Mouse (Mus musculus) liver, adult 2 months (tissue): ENCODE measurements at regions not wholly inside any gene's neighbourhood (a gene's known extent, or its start where the extent isn't known, plus 50 kb on each side); places are given as distances from the start of the nearest gene placed in this dataset.
A peak's percentile ranks its signal among the peaks of the same experiment; 100 is the strongest.

Source experiments
- DNase-seq: peaks from one replicate; pipeline ENCODE4 v3.0.0-alpha.2; 2011; ENCODE audit warnings: low read depth, low spot score; ENCODE audit errors: extremely low read depth
- H3K27ac ChIP-seq: fragments of 200-500 bp; replicated peaks from 2 replicates; pipeline ENCODE4 v1.5.1; 2012; ENCODE audit warnings: low read depth, mild to moderate bottlenecking, control low read depth, inconsistent platforms, low read length; ENCODE audit not compliant: insufficient read depth
- H3K27me3 ChIP-seq: fragments of 200-500 bp; 2 replicates; pipeline ENCODE4 v1.6.1; 2012; ENCODE audit warnings: mild to moderate bottlenecking, moderate library complexity, low read length, inconsistent platforms; ENCODE audit not compliant: control insufficient read depth, insufficient read depth
- H3K36me3 ChIP-seq: fragments of 200-500 bp; 2 replicates; pipeline ENCODE4 v1.6.1; 2012; ENCODE audit warnings: low read length, inconsistent platforms; ENCODE audit not compliant: control insufficient read depth, insufficient read depth
- H3K4me1 ChIP-seq: fragments of 200-500 bp; 2 replicates; pipeline ENCODE4 v1.6.1; 2011; ENCODE audit warnings: low read length; ENCODE audit not compliant: control insufficient read depth, insufficient read depth
- H3K4me3 ChIP-seq: fragments of 200-500 bp; 2 replicates; pipeline ENCODE4 v1.5.1; 2011; ENCODE audit warnings: low read depth, mild to moderate bottlenecking, control low read depth, low read length, moderate library complexity; ENCODE audit not compliant: insufficient read depth
- H3K79me2 ChIP-seq: fragments of 200-500 bp; 2 replicates; pipeline ENCODE4 v1.6.1; 2012; ENCODE audit warnings: inconsistent platforms, mild to moderate bottlenecking, low read length, moderate library complexity; ENCODE audit not compliant: control insufficient read depth, insufficient read depth
- H3K9ac ChIP-seq: fragments of 200-500 bp; 2 replicates; pipeline ENCODE4 v1.6.1; 2012; ENCODE audit warnings: low read depth, mild to moderate bottlenecking, control low read depth, inconsistent platforms, low read length
- CTCF ChIP-seq: fragments of 200-500 bp; IDR thresholded peaks from 2 replicates; pipeline ENCODE4 v1.5.1; 2011; ENCODE audit warnings: low read depth, low read length, control low read depth
- POLR2A ChIP-seq: fragments of 200-500 bp; IDR thresholded peaks from 2 replicates; pipeline ENCODE4 v1.6.1; 2011; ENCODE audit warnings: low read length, control low read depth; ENCODE audit not compliant: insufficient read depth; ENCODE audit errors: extremely low read depth
- WGBS: fragments of 180-500 bp; shearing (Covaris S2); methylation state at CpG from one replicate; pipeline ENCODE4 v1.1.7; 2018; 5-methylcytosine and 5-hydroxymethylcytosine counted together

GRCm38 (mm10) chr7:74788696-74789095 lies 234.1 kb upstream of the Slco3a1 start:
- H3K4me3 ChIP-seq: no peak overlapping the region
- WGBS: 52% methylated on average over 1 of the region's 1 CpGs
- DNase-seq: peak; percentile 2
- TF ChIP-seq CTCF (no peak), POLR2A (no peak)
- H3K27ac ChIP-seq: no peak overlapping the region
- H3K79me2 ChIP-seq: no peaks in the 10 kb centered on the region
- no peaks in the 10 kb centered on the region for H3K27me3 ChIP-seq
- no peaks in the 10 kb centered on the region for H3K36me3 ChIP-seq
- H3K9ac ChIP-seq: no peak overlapping the region
- H3K4me1 ChIP-seq: no peaks in the 10 kb centered on the region

- Histone ChIP-seq H3K27me3 (no peaks in the 10 kb centered on the region; the same call in 1 of the 2 replicates), H3K36me3 (no peaks in the 10 kb centered on the region), H3K79me2 (no peaks in the 10 kb centered on the region), H3K4me1 (no peaks in the 10 kb centered on the region), H3K4me3 (no peak overlapping the region), H3K9ac (no peak overlapping the region), H3K27ac (no peak overlapping the region)
- TF ChIP-seq POLR2A (no peak), CTCF (no peak)
- 84% methylated on average over 9 of the region's 9 CpGs for WGBS
- no peak for DNase-seq
These were observed 217.1 kb upstream of the Slco3a1 start for GRCm38 (mm10) chr7:74771435-74772406.

- H3K79me2 ChIP-seq: no peaks in the 10 kb centered on the region
- H3K4me1 ChIP-seq: no peaks in the 10 kb centered on the region
- WGBS: 82% methylated on average over 4 of the region's 4 CpGs
- no peak overlapping the region for H3K9ac ChIP-seq
- no peak for DNase-seq
- no peak for TF ChIP-seq CTCF
- TF ChIP-seq POLR2A: no peak
- no peak overlapping the region for H3K4me3 ChIP-seq
- no peaks in the 10 kb centered on the region for H3K27me3 ChIP-seq
- H3K27ac ChIP-seq: no peak overlapping the region
- H3K36me3 ChIP-seq: no peaks in the 10 kb centered on the region
These were observed 212.0 kb upstream of the Slco3a1 start for GRCm38 (mm10) chr7:74766550-74766949.

GRCm38 (mm10) chr7:74757469-74757868 lies 202.9 kb upstream of the Slco3a1 start:
- H3K36me3 ChIP-seq: no peaks in the 10 kb centered on the region
- TF ChIP-seq CTCF: no peak
- no peak for TF ChIP-seq POLR2A
- no peak overlapping the region for H3K4me3 ChIP-seq
- no peaks in the 10 kb centered on the region for H3K4me1 ChIP-seq
- no peak overlapping the region for H3K9ac ChIP-seq
- WGBS: 80% methylated on average over 2 of the region's 2 CpGs
- H3K79me2 ChIP-seq: no peaks in the 10 kb centered on the region
- no peak overlapping the region for H3K27ac ChIP-seq
- no peak for DNase-seq
- no peaks in the 10 kb centered on the region for H3K27me3 ChIP-seq

GRCm38 (mm10) chr7:74747704-74748103 lies 193.1 kb upstream of the Slco3a1 start:
- no peak for DNase-seq
- 52% methylated on average over 1 of the region's 1 CpGs for WGBS
- Histone ChIP-seq H3K4me1 (no peaks in the 10 kb centered on the region), H3K4me3 (no peak overlapping the region), H3K9ac (no peak overlapping the region), H3K27ac (no peak overlapping the region), H3K36me3 (no peaks in the 10 kb centered on the region), H3K27me3 (no peaks in the 10 kb centered on the region), H3K79me2 (no peaks in the 10 kb centered on the region)
- TF ChIP-seq POLR2A: no peak
- no peak for TF ChIP-seq CTCF

- Histone ChIP-seq H3K4me3 (no peak overlapping the region), H3K36me3 (no peaks in the 10 kb centered on the region), H3K4me1 (no peaks in the 10 kb centered on the region), H3K79me2 (no peaks in the 10 kb centered on the region), H3K9ac (no peak overlapping the region), H3K27ac (no peak overlapping the region), H3K27me3 (no peaks in the 10 kb centered on the region)
- no peak for TF ChIP-seq CTCF
- TF ChIP-seq POLR2A: no peak
- WGBS: 82% methylated on average over 6 of the region's 6 CpGs
- DNase-seq: no peak
These were observed 180.4 kb upstream of the Slco3a1 start for GRCm38 (mm10) chr7:74734941-74735340.
